Mouse (Mus musculus) hematopoietic stem cell, adult 5-6 weeks (primary cell): ENCODE measurements around the gene Khdc4. TPM values are rescaled to one million over a fixed set of nuclear protein-coding genes. Genes with fewer than 3 reads are reported as not detected.

Source experiments
- ATAC-seq, 2 experiments: fragments of 125-278 bp in 1 of 2; replicated peaks in 1 of 2; 2 replicates each; pipeline ENCODE4 v1.8.0; 2016 to 2017; ENCODE audit warnings: inconsistent platforms in 2 of 2, mild to moderate bottlenecking in 2 of 2, moderate number of reproducible peaks in 2 of 2, low read depth in 1 of 2, moderate TSS enrichment in 1 of 2; ENCODE audit not compliant: low FRiP score in 2 of 2, poor library complexity in 2 of 2, severe bottlenecking in 2 of 2, insufficient read depth in 1 of 2, low TSS enrichment in 1 of 2
- total RNA-seq: library from RNA; stranded (forward); fragments of 172-1452, 232-1000 nt; gene quantifications from 2 replicates; pipeline ENCODE4 v1.2.3, GENCODE M21; 2017

The Khdc4 gene
- total RNA-seq, 1 experiment from 2014 or later: 60.0 TPM

DNA sequence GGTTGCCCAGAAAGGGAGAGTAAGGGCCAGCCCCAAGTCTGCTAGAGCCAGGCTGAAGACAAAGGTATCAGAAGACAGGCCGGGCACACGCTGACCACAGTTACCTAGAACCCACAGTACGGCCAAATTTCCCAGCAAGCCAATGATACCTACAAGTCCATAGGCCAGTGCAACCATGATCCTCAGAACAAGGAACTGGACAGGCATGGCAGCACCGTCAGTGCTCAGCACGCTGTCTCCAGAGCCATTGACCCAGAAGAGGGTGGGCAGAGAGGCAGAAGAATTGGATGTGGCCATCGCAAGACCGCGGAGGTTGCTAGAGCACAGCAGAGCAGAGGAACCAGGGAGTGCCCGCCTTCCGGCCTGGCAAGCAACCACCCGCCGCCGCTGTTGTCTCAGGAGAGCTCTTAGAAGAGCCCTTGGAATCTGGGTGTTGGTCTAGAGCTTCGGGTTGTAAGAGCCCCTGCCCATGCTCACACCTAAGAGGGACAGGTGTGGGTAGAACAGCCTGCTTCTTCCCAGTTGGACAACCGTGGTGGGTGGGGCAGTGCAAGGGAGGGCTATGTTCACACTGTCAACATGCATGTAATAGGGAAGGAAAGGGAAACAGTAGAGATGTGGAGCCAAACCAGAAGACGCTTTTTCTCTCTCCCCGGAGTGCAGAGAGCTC is 32.6 kb upstream of the Khdc4 start, which contains the start of gene Rxfp4:
Rxfp4 (minus strand) TSS at position 297 of the 670 bp plus-strand sequence.
- no peak for ATAC-seq

DNA sequence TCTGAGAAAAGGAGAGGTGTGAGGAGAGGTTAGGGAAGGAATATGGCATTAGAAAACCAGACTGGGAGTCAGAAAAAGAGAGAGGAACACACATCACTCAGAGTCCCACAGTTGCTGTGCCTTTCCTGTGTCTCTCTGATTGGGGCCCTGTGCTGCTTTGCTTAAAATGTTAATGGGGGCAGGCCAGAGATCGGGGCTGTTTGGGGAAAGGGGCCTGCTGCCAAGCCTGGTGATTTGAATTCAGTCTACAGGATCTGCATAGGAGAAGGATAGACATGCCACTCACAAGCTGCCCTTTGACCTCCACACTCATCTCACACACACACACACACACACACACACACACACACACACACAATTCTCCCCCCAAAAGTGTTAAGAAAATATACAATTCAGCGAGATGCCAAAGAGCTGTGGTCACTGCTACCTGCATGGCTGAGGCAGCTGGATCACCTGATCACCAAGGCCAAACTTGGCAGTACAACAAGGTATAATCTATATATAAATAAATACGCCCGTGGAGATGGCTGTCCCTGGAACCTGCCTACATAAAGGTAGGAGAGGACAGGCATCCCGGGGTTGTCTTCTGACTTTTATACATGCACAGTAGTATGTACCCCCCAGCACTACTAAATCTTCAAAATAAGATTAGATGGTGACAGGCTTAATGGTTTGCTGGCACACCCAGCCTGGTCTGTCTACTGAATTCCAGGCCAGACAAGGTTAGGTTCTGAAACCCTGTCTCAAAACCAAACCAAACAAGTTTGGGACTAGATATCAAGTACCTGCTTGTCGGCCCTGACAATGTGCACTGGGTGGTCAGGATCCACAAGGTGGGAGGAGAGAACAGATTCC is 31.9 kb upstream of the Khdc4 start:
- no peak for ATAC-seq

GRCm38 (mm10) chr3:88654621-88655020 is 31.0 kb upstream of the Khdc4 start:
- no peak for ATAC-seq

DNA sequence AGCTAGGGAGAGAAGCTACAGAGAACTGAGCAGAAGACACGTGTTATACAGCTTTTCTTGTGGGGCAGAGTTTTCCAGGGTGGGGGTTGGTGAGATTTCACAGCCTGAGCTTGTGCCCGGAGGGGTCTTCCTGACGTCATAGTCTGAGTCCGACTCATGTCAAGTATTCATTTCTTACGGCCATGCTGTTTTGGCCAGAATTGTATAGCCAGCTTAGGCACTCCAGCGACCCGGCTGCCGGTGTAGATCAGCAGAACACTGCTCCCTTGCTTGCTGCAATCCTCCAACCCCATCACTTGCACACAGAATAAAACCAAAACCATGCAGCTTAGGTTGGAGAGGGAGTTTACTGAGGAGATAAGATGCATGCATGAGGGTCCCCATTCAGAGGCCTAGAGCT is 30.0 kb upstream of the Khdc4 start:
- ATAC-seq: no peak

GRCm38 (mm10) chr3:88658441-88659127 is 27.0 kb upstream of the Khdc4 start:
- no peak for ATAC-seq

DNA sequence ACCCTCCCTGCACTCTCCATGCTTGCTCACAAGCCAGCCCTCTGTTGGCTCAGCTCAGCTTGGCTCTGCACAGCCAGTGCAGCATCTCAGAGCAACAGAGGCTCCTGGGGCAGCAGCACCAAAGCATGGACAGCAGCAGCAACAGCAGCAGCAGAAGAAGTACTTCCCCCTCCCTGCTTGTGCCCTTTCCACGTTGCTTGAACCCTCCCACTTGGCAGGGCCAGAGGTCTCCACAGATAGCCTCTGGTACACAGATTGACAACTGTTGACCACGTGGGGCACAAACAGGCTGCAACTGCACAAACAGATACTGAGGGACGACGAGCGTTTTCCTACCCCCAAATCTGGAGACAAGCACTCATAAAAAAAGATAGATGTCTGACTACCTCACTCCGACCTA is 25.8 kb upstream of the Khdc4 start:
- ATAC-seq: no peak

GRCm38 (mm10) chr3:88664095-88664494 is 21.5 kb upstream of the Khdc4 start:
- peak; percentile 62 to 87 for ATAC-seq

GRCm38 (mm10) chr3:88677399-88677798 is 8.2 kb upstream of the Khdc4 start:
- ATAC-seq: peak; percentile 76 to 86

DNA sequence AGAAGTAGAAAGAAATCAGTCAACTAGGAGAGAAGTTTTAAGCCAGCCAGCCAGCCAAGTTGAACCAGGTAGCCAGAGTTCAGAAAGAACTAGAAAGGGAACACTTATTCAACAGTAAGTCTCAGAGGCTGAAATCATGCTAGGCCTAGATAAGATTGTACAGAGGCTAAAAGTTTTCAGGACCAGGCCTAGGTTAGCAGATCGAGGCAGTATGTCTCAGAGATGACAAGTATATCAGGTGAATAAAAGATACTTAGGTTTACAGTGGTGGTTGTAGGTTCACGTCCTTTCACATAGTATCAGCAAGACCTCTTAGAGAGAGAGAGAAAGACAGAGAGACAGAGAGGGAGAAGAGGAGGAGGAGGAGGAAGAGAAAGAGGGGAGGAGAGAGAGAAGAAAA is 1.8 kb upstream of the Khdc4 start:
- ATAC-seq: no peak

DNA sequence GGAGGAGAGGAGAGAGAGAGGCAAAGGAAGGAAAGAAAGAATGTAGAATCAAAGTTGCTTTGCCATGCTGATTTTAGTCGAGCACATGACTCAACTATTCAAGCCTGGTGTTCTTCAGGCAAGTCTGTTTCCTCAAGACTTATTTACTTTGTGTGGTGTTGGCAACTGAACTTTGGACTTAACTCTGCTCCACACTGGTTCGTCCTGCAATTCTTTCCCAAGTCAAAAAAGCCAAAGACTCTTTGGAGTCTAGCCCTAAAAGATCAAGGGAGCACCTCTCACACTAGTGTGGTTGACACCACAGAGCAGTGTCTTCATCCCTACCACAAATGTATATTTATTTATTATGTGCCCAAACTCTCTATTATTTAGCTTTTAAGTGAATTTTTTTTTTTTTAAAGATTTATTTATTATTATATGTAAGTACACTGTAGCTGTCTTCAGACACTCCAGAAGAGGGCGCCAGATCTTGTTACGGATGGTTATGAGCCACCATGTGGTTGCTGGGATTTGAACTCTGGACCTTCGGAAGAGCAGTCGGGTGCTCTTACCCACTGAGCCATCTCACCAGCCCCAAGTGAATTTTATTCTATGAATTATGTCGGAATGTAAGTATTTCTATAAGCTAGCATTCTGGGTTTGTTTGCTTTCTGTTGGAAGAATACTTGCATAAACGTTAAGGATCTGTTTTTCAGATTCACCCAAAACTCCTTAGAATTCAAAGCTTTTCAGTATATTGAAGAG is 1.2 kb upstream of the Khdc4 start:
- no peak for ATAC-seq

- ATAC-seq: peak in 1 of 2 experiments; percentile 12; a peak in 2 of 4 replicates
These were observed 402 bp downstream of the Khdc4 start for GRCm38 (mm10) chr3:88685958-88686451.

DNA sequence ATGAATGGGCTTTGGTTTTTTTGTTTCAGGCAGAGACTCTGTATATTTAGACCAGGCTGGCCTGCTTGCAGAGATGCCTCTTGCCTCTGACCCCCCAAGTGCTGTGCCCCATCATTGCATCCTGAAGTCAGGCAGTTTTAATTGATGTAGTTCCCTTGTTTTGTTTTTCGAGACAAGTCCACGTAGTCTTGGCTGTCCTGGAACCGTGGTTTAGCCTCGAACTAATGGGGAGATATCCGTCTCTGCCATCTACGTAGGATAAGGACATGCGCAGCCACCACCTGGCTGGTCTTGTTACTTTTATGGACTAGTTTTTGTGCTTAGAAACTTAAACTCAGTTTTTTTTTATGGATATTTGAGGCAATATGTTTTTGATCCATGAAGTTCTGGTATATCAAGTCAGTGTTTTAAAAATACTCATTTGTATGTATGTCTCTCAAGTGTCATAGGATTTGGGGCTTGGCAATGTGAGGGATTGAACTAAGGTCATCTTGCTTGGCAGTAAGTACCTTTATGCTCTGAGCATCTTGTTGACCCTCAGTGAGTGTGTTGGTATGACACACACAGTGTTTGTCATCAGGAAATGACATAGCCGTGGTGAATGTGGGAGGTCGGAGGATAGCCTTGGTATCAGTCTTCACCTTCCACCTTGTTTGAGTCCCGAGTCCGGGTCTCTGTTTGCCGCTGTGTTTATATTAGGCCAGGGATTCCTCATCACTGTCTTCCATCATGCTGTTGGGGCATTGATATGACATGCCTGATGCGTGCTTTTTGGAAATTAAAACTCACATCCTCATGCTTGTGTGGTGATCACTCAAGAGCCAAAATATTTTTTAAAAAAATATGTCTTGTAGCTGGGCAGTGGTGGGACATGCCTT is 1.4 kb downstream of the Khdc4 start:
- ATAC-seq: no peak

DNA sequence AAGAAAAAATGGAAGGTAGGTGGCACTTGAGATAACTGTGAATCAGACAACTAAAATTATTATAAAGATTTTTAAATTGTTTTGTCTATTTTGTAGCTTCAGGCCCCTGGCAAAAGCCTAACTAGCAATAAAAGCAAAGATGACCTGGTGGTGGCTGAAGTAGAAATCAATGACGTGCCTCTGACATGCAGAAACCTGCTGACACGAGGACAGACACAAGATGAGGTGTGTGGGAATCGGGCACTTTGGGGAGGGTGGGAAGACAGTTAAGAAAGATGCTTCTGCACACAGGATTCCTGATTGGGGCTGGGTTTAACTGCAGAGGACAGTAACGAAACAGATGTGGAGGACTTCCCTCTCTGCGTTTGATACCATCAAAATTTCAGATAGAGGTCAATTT is 3.5 kb downstream of the Khdc4 start:
- no peak for ATAC-seq

DNA sequence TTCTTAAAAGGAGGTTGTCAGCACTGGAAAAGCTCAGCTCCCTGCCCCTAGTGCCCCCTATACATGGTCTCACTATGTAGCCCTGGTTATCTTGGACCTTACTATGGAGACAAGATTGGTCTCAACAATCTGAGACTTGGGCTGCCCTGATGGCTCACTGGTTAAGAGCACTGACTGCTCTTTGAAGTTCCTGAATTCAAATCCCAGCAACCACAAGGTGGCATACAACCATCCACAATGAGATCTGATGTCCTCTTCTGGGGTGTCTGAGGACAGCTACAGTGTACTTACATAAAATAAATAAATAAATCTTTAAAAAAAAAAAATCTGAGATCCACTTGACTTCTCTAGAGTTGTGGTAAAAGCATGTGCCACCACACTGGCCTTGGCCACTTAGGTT is 9.9 kb downstream of the Khdc4 start:
- no peak for ATAC-seq

GRCm38 (mm10) chr3:88698051-88698450 is 12.4 kb downstream of the Khdc4 start:
- no peak for ATAC-seq

DNA sequence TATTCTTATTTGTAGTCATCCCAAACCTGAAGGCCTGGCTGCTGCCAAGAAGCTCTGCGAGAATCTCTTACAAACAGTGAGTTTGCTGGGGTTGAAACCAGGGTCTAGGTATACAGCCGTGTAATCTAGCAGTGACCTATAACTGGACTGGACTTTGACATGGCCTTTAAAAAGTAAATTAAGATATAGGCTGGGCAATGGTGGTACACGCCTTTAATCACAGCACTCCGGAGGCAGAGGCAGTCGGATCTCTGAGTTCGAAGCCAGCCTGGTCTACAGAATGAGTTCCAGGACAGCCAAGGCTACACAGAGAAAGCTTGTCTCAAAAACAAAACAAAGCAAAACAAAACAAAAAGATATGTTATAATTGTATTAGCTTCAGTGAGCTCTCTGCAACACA is 13.2 kb downstream of the Khdc4 start:
- ATAC-seq: no peak
